Mouse (Mus musculus) liver, adult (tissue): Measurements from ENCODE around the gene Gm10647.

Experiments used
- GATA4 ChIP-seq: IDR thresholded peaks from 2 replicates; pipeline ENCODE4 v1.6.1; 2014; ENCODE audit warnings: mild to moderate bottlenecking, low read length; ENCODE audit not compliant: insufficient replicate concordance

The Gm10647 gene

DNA sequence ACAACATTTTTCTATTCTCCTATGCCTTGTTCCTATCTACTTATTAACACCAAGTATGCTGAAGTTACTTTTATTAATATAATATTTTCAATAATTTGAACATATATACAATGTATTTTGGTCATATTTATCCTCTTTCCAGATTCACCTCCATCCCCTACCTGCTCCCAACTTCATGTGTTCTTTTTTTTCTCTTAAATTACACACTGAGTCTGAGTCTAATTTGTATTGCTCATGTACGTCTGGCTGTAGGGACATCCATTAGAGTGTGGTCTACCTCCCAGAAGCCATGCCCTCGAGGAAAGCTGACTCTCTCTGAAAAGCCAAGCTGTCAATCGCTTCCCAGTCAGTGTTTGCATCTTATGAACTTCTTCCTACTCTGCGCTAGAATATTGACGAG is at the start of gene Gm10647:
TSS of gene Gm10647 (plus strand) at position 301 of the 400 bp plus-strand sequence.
- TF ChIP-seq GATA4: no peak

GRCm38 (mm10) chr9:66748390-66748789 is 48.4 kb upstream of the Gm10647 start:
- TF ChIP-seq GATA4: no peak

GRCm38 (mm10) chr9:66752849-66753248 is 44.0 kb upstream of the Gm10647 start:
- TF ChIP-seq GATA4: no peak

- TF ChIP-seq GATA4: no peak
Measured at GRCm38 (mm10) chr9:66760991-66761390, 35.8 kb upstream of the Gm10647 start.

DNA sequence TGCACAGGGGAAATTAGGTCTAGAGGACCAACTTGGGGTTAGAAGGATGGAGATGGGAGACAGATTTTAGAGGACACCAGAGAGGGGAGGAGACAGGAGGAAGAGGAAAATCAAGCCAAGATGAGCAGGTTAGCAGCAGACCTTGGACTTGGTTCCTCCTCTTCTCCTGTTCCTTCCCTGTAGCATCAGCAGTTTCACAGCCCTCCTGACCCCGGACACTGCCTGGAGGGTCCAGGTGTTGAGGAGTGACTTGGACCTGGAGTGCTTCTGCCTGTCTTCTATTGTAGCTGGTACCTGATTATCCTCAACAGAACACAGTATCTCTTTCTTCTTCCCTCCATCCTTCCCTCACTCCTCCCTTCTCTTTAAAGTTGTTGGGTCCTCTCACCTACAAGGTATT is 28.1 kb upstream of the Gm10647 start:
- TF ChIP-seq GATA4: no peak

DNA sequence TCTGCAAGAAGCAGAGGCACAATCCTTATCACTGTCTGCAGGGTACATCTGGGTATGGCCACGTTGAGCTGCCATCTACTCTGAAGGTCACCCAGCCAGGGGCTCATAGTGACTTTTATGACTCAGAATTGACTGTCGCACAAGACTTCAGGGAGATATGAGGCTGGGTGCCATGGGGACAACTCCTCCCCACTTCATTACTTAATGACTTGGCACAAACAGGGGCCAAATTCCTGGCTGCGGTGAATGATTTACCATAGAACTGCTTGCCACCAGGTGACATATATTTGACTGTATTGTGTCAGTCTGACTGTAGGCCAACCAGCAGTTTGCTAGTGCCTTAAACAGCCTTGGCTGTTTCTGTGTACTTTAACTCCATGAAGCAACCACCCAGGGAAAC is 27.6 kb upstream of the Gm10647 start:
- TF ChIP-seq GATA4: no peak

DNA sequence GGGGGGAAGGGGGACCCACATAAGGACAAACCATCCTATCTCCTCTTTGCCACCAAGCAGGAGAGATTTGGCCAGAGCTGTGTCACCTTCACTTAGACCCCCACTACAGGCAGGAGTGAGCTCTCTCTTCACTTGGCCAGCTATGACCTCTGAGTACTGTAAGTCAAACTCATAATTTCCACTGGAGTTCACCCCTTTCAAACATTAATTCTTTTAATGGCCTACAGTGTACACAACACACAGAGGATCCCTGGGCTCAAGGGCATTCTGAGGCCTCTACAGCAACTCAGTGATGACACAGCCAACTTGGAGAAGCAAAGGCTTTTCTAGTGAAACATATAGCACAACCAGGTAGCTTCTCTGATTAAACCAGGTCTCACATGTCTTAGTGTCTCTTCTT is 26.1 kb upstream of the Gm10647 start:
- TF ChIP-seq GATA4: no peak

DNA sequence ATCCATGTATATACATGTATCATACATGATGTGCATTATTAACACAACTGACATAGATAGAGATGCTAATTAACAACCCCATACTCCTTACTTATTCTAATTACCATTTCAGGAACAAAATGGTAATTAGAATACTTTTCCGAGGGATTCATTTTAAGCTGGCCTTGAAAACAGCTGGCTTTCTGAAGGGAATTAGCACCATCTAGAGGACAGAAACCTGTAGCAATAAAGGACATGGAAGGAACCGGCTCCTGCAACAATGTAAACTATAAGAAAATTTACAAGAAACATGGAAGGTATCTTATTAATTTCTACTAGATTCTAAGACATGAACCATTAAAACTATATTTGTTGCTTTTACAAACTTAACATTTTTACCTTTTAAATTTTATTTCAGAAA is 9.0 kb upstream of the Gm10647 start:
- TF ChIP-seq GATA4: no peak

DNA sequence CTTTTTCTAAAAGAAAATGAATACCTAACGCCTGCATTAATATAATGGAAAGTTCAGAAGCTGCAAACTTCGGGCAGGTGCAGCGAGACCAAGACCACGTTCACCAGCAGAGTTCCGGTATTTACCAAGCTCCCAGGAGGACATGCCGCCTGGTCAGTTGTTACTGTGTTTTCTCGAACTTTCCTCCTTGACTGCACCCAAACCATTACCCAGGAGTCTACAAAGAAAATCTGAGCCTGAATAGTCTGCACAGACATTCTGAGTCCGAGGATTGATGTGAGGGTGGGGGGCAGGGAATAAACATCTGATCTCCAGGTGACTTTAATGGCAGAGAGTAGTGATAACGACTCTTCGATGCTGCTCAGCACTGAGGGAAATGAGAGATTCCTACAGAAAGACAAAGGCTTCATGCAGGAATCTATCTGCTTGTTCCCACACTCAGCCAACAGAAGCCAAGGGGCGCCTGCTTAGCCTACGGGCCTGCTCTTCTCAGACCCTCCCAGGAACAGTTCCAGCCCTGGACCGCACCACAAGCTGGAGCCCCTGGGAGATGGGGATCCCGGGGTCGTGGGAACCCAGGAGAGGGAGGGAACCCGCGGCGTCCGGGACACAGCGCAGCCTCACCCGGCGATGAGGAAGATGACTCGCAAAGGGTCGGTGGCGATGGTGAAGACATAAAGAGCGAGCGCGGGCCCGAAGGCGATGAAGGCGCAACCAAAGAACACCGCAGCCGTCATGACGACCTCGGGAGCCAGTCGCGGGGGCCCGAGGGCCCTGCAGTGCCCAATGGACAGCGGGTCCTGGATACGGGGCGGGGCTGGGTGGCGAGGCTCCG is 2.0 kb upstream of the Gm10647 start:
- TF ChIP-seq GATA4: no peak

GRCm38 (mm10) chr9:66795464-66796324 is 1.1 kb upstream of the Gm10647 start, which contains the start of gene Aph1b:
Gene Aph1b, minus strand, starts transcription at chr9:66795490.
- no peak for TF ChIP-seq GATA4

GRCm38 (mm10) chr9:66801947-66802346 is 5.1 kb downstream of the Gm10647 start:
- TF ChIP-seq GATA4: no peak

- TF ChIP-seq GATA4: no peak
Measured at GRCm38 (mm10) chr9:66813392-66813791, 16.6 kb downstream of the Gm10647 start.

DNA sequence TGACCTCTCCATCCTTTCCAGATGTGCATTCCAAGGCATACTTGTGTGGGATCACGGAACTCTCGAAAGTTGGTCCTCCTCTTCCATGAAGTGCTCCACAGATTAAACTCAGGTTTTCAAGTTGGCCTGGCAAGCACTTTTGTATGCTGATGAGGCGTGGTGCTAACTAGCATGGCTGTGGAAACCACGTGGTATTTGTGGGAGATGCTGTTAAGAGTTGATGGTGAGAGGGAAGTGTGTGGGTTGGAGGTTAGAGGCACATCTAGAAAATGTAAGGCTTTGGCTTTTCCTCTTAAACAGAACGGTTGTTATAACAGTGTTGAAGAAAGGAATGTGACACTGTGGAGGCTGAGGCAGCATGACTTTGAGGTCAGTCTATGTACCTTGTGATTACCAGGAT is 24.2 kb downstream of the Gm10647 start:
- TF ChIP-seq GATA4: no peak

DNA sequence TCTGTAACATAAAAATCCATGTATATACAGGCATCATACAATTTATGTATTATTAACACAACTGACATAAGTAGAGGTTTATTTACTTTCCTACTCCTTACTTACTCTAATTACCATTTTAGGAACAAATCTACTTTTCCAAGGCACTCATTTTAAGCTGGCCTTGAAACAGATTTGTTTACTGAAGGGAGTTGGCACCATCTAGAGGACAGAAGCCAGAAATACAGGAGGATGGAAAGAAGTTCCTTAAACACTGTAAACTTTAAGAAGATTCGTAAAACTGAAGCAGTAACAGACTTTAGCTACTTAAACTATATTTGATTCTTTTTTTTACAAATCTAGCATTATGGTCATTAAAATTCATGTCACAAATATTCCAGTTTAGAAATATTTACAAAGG is 29.2 kb downstream of the Gm10647 start:
- no peak for TF ChIP-seq GATA4

DNA sequence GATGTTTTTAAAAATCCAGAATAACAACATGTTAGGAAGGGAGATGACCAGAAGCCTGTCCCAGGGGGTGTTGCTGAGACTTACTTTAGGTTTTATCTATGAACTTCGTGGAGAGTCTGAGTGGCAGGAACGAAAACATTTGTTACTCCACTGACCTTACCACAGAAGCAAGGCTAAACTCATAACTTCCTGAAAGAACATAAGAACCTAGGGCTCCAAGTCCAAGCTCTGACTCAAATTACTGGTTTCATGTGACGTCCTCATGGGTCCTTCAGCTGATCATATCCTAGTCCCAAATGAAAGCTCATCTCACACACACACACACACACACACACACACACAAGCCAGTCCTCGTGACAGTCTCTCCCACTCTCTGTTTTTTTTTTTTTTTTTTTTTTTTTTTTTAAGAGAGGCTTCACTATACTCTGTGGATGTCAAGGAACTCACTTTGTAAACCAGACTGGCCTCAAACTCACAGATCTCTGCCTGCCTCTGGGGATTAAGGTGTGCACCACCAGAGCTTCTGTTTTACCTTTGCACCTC is 35.6 kb downstream of the Gm10647 start:
- no peak for TF ChIP-seq GATA4

DNA sequence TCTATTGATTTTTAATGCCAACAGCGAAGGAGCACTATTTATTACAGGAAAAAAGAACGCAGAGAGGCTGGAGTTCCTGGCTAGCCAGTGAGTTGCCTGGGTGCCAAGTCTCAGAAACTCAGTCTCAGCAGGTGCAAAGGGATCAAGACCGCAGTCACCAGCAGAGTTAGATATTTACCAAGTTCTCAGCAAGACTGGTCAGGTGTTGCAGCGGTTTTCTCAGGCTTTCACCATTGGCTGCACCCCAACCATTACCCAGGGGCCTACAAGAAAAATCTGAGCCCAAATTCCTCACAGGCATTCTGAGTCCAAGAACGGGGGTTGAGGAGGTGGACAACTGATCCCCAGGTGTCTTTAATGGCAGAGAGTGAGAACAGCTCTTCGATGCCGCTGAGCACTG is 37.0 kb downstream of the Gm10647 start:
- TF ChIP-seq GATA4: no peak
